Comparison of ENCODE assay signal across 8 mouse cellular contexts in the genomic region with DNA sequence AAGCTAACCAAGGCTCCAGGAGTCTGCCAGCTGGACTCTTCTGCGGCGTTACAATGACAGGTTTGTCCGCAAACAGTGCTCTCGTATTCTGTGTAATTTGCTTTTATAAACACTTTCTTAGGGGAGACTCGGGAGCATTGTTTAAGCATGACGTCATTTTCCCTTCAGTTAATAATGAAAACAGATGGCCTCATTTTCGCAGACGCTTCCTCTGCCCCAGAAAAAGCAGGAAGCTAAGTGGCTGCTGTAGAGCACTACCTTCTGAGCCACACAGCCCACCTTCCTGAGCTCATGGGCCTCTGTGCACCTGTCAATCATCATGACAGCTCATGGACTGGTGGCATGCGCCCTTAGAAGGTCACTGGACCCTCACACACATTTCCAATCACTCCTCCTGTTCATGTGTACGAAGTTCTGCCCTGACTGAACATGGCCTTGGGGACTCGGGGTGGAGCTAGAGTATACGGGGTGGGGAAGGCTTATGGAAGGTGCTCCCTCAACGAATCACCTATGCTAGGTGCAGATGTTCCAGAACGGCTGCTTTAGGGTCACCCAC.
A peak's percentile ranks its signal among the peaks of the same experiment; 100 is the strongest.
DNase-seq lines count a peak whose midpoint lies in the region; ATAC-seq lines count a peak whose summit lies in the region.

No protein-coding gene starts in this region.

- no peaks in the 10 kb centered on the region for H3K27me3 ChIP-seq in heart, embryonic 10.5 days (ENCODE audit: insufficient read depth, poor library complexity, severe bottlenecking)
- no peaks in the 10 kb centered on the region for H3K27me3 ChIP-seq in neural tube, embryonic 14.5 days (ENCODE audit: control insufficient read depth, insufficient read depth, low read length)

- WGBS in heart, embryonic 10.5 days, result 58% methylated on average over 14 of the region's 14 CpGs
- WGBS in neural tube, embryonic 14.5 days, result 43% methylated on average over 14 of the region's 14 CpGs

- no peak overlapping the region for H3K9ac ChIP-seq in neural tube, embryonic 14.5 days (replicated peaks; ENCODE audit: low read depth, low read length)

- no peak overlapping the region for H3K4me3 ChIP-seq in heart, embryonic 10.5 days
- H3K4me3 ChIP-seq in neural tube, embryonic 14.5 days (ENCODE audit: low read depth, low read length), result no peak overlapping the region

- H3K4me1 ChIP-seq in heart, embryonic 10.5 days, result peaks cover 7% of the 10 kb centered on the region
- no peaks in the 10 kb centered on the region; the same call in 1 of the 2 replicates for H3K4me1 ChIP-seq in neural tube, embryonic 14.5 days (ENCODE audit: control insufficient read depth, insufficient read depth, low read length)

- ATAC-seq in neural tube, embryonic 14.5 days (ENCODE audit: low read depth), result peak; percentile 75; the same call in 1 of the 2 replicates

- no peak overlapping the region for H3K27ac ChIP-seq in heart, embryonic 10.5 days
- H3K27ac ChIP-seq in neural tube, embryonic 14.5 days (ENCODE audit: low read depth, low read length), result no peak overlapping the region

- peak; percentile 96 for DNase-seq in heart, adult 11 months
- no peak for DNase-seq in heart, embryonic 10.5 days (ENCODE audit: low spot score)
- DNase-seq in heart, adult 8-10 months (ENCODE audit: low spot score), result peak; percentile 65
- DNase-seq in kidney, postnatal 36 days, result peak; percentile 6 to 9
- DNase-seq in cerebellum, postnatal 14 days, result no peak
- DNase-seq in adrenal gland, adult 8-10 months, result no peak
- DNase-seq in urinary bladder, postnatal 36 days (ENCODE audit: low spot score in 2 of 2), result no peak

- no peak overlapping the region for H3K4me2 ChIP-seq in neural tube, embryonic 14.5 days (ENCODE audit: low read depth, low read length)

- no peaks in the 10 kb centered on the region for H3K36me3 ChIP-seq in heart, embryonic 10.5 days
- H3K36me3 ChIP-seq in neural tube, embryonic 14.5 days (ENCODE audit: control insufficient read depth, insufficient read depth, low read length), result no peaks in the 10 kb centered on the region

- H3K9me3 ChIP-seq in heart, embryonic 10.5 days, result no peaks in the 10 kb centered on the region
- no peaks in the 10 kb centered on the region for H3K9me3 ChIP-seq in neural tube, embryonic 14.5 days (ENCODE audit: control insufficient read depth, low read length)

Comparison
In these comparisons a context has a peak if more than half of its experiments do, and no peak if none do; other contexts are left out.
1. DNase-seq: peak in heart, adult 11 months (single experiment), heart, adult 8-10 months (single experiment) and kidney, postnatal 36 days (2 of 2); none in heart, embryonic 10.5 days (single experiment), cerebellum, postnatal 14 days (0 of 2), adrenal gland, adult 8-10 months (single experiment) and urinary bladder, postnatal 36 days (0 of 2).